8 mouse cellular contexts compared by ENCODE assay signal in genomic region chr5:133585181-133585580, GRCm38 (mm10).
A peak's percentile ranks its signal among the peaks of the same experiment; 100 is the strongest.
DNase-seq lines count a peak whose midpoint lies in the region; ATAC-seq and TF ChIP-seq lines count a peak whose summit lies in the region.

No protein-coding gene starts in this region.

- H3K4me2 ChIP-seq in hindbrain, postnatal 0 days (ENCODE audit: low read depth, low read length): no peak overlapping the region

- H3K27ac ChIP-seq in cortical plate, adult 2 months (ENCODE audit: insufficient read depth, low read length): no peak overlapping the region
- H3K27ac ChIP-seq in hindbrain, postnatal 0 days: no peak overlapping the region

- no peak overlapping the region for H3K4me3 ChIP-seq in cortical plate, adult 2 months (ENCODE audit: insufficient read depth, low read length)
- H3K4me3 ChIP-seq in hindbrain, postnatal 0 days (ENCODE audit: low read length): no peak overlapping the region

- no peak for ATAC-seq in hindbrain, postnatal 0 days

- DNase-seq in gastrocnemius, adult 18-20 months (ENCODE audit: low spot score): peak; percentile 12
- no peak for DNase-seq in gastrocnemius, postnatal 25 days
- peak; percentile 37 for DNase-seq in Muller cell, postnatal 12 days (ENCODE audit: inconsistent ontology term)
- peak; percentile 83 for DNase-seq in hindbrain, postnatal 0 days (ENCODE audit: low spot score)
- peak; percentile 57 to 73 for DNase-seq in left cerebral cortex, postnatal 25 days (ENCODE audit: low spot score in 2 of 2)
- DNase-seq in retina, postnatal 7 days (ENCODE audit: low read depth, low spot score): peak; percentile 52
- no peak for DNase-seq in B cell, adult 2 months

- no peaks in the 10 kb centered on the region for H3K36me3 ChIP-seq in hindbrain, postnatal 0 days (ENCODE audit: insufficient read depth, low read length)

- intact Hi-C loops in left cerebral cortex, postnatal 25 days (cut with DNase I): loop anchor here (5.0 to 10.0 kb wide), 3 partner anchors 207 to 1353 kb away; partner anchors contain the start of gene Auts2

- no peak overlapping the region for H3K9ac ChIP-seq in hindbrain, postnatal 0 days (replicated peaks; ENCODE audit: low read length)

- TF ChIP-seq CTCF in cortical plate, adult 2 months (IDR thresholded peaks at IDR 0.05; ENCODE audit: extremely low read depth, insufficient read depth, low read length): peak; percentile 75
- TF ChIP-seq CTCF in hindbrain, postnatal 0 days (IDR thresholded peaks at IDR 0.05; ENCODE audit: low read depth): peak; percentile 78

- no peaks in the 10 kb centered on the region for H3K27me3 ChIP-seq in hindbrain, postnatal 0 days (ENCODE audit: insufficient read depth, low read length)

- TF ChIP-seq POLR2A in cortical plate, adult 2 months (IDR thresholded peaks at IDR 0.05; ENCODE audit: extremely low read depth, insufficient read depth, low read length): no peak

- H3K4me1 ChIP-seq in cortical plate, adult 2 months (ENCODE audit: control insufficient read depth, insufficient read depth, low read length): no peaks in the 10 kb centered on the region
- H3K4me1 ChIP-seq in hindbrain, postnatal 0 days (ENCODE audit: insufficient read depth, low read length): no peaks in the 10 kb centered on the region

- WGBS in hindbrain, postnatal 0 days: 26% methylated on average over 3 of the region's 3 CpGs

- no peaks in the 10 kb centered on the region for H3K9me3 ChIP-seq in hindbrain, postnatal 0 days (ENCODE audit: low read length)

Comparison
In these comparisons a context has a peak if more than half of its experiments do, and no peak if none do; other contexts are left out.
1. DNase-seq: peak in gastrocnemius, adult 18-20 months (single experiment), Muller cell, postnatal 12 days (single experiment), hindbrain, postnatal 0 days (single experiment), left cerebral cortex, postnatal 25 days (2 of 2) and retina, postnatal 7 days (single experiment); none in gastrocnemius, postnatal 25 days (single experiment) and B cell, adult 2 months (0 of 2).